Mouse (Mus musculus): Measurements from ENCODE around the gene Cabp7.

DNA sequence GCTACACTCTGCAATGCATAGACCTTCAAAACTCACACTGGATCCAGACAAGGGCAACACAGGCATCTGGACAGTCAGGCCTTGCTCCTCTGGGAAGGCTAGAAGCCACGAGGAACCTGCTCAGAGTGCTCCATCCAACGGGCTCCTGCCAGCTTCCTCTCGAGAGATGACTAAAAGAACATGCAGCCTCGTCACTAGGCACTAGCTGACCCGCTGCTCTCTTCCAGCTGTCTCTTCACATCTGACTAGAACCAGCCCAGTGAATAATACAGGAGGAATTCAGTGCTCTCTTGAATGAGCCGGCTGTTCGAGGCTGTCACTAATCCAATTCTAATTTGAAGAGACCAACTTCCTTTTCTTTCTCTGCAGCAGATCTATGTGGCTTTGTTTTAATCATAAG lies 25.2 kb upstream of the Cabp7 start:
- no peak for TF ChIP-seq CTCF (IDR thresholded peaks at IDR 0.05; ENCODE audit: insufficient read depth, low read length)
- TF ChIP-seq POLR2A (IDR thresholded peaks at IDR 0.05; ENCODE audit: borderline replicate concordance, extremely low read depth, low read depth, low read length), result no peak
